Mouse (Mus musculus) cerebellum, adult 9-11 months (tissue): ENCODE measurements around the gene Cttnbp2.
"Not testable (repeated sequence)": the region's sequence is repeated elsewhere in the genome, so short reads cannot be mapped to it uniquely, and the experiment has no call there.

Source experiments
- DNase-seq: peaks from one replicate; pipeline ENCODE4 v3.0.0; 2022

Gene Cttnbp2

DNA sequence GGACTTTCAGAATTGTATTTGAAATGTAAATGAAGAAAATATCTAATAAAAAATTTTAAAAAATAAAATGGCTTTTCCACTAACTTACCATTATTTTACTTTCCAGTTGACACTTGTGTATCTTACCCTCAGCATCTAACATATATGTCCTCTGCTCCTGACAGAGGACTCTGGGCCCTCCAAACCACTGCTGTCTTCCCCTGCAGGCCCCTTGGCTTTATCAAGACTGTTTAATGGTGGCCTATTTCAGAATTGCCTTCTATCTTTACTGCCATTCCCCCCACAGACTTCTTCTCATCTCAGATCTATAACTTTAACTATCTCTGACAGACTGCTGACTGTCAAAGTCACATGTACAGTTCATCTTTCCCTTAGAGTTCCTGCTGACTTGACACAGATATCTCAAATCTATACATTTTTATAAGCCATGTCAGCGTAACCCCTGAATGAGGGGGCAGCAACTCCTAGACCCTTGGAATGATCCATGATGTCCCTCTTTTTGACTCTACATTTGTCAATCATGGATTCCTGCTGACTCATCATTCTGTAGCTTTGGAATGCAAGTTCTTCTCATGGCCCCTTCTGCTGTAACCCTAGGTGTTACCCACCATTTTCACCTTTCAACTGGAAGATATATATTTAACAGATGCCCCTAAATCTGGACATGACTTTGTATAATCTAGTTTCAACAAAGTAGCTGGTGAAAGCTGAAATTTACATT lies 103.0 kb downstream of the Cttnbp2 start:
- no peak for DNase-seq

- no peak for DNase-seq
These were observed 106.2 kb downstream of the Cttnbp2 start for GRCm38 (mm10) chr6:18408445-18408844.

GRCm38 (mm10) chr6:18401066-18401674 lies 113.5 kb downstream of the Cttnbp2 start:
- DNase-seq: no peak

DNA sequence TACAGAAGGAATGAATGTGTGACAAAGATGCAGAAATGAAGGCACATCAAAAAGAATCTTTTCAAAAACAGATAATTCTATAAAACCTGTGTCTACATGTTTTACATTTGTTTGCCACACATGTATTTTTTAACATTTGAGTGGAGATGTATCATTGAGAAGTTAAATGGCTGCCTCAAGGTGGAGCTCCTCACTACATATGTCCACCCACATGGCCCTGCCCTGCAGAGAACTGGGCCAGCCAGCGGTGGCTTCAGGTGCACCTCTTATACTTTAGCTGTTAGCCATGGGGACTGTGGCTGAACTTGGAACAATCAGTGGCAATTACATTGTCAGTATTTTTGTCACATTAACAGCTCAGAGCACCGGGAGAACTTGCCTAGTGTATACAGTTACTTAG lies 133.3 kb downstream of the Cttnbp2 start:
- DNase-seq: no peak

DNA sequence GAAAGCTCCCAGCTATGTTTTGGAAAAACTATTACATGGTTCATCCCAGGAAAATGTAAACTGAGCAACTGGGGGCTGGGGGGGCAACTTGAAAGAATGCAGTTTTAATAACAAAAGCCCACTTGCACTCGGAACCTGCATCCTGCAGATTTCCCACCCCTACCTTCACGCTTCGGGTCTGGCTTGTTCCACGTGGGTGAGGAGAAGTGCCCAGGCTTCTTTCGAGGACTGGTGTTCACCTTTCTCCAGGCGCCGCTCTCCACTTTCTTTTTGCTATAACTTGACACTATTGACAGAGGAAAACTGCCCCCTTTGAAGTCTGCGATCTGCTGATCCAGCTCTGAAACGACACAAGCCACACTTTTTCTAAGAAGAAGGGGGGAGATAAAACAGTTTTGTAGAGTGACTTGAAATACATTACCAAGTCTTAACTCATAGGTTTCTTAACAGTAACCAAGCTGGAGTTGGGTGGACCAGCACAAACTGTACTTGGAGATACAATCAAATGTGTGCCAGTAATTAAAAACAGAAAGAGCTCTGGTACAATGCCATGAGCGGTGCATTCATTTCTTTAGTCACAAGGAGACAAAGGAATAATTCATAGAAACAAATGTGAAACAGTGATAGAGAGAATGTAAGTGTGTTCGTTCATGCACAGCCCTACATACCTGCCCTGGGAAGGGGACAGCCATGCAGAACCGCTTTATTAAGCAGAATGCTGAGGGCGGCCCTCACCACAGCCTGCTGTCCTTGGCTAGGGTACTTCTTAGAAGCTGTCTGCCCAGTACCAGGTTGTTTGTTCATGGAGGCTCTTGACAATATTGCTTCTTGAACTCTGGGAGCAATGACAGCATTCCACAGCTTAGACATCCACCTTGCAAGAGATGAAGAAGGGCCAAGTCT lies 134.1 kb downstream of the Cttnbp2 start:
- DNase-seq: no peak

- not testable (repeated sequence) for DNase-seq
These were observed 136.9 kb downstream of the Cttnbp2 start for GRCm38 (mm10) chr6:18377755-18378154.

DNA sequence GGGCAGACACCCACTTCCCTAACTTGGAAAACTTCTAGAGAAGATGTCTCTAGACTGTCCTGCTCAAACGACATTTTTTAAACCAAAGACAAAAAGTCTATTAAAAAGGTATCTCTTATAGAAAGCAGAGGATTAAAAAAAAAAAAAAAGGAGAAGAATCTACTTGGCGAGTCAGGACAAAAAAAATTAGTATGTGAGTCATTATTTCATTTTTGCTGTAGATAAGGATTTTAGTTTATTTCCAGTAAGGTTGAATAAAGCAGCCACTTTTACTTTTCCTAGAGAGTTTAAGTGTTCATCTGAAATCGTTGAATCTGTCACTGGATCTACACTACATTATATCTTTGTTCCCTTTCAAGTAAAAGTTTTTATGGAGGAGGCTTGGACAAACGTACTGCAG lies 139.9 kb downstream of the Cttnbp2 start:
- no peak for DNase-seq

- DNase-seq: no peak
These were observed 141.0 kb downstream of the Cttnbp2 start for GRCm38 (mm10) chr6:18373652-18374051.

DNA sequence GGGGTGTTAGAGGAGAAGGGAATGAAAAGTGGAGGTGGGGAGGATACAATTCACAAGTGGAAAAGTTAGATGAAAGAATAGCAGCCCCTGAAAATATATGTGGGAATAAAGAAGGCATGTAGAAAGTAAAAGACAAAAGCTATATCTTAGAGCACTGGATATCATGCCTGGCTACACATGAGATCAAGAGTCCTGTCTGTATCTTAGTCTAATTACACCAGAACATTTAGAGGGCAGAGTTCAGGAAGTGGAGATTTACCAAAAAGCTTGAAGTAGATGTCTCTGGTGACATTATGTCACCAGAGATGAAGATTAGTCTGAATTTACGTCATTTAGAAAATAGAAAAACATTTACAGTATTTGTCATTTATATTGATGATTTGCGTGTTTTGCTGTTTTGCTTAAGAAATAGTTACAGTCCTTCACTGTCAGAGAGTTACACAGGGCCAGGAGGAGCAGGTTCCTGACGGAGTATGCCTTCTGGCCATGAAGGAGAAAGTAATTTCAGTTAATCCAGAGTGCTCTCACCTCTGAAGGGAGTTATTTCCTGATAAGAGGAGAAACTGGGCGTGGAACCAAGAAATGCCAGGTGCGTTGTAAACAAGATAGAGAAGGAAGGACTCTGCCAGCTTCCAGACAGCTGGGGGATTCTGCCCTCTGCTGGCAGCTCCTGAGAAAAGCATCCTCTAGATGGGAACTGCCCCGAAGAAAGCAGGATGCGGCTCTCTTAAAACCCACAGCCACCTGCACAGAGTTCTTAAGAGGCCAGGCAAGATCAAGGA lies 142.0 kb downstream of the Cttnbp2 start:
- peak; percentile 65 for DNase-seq

DNA sequence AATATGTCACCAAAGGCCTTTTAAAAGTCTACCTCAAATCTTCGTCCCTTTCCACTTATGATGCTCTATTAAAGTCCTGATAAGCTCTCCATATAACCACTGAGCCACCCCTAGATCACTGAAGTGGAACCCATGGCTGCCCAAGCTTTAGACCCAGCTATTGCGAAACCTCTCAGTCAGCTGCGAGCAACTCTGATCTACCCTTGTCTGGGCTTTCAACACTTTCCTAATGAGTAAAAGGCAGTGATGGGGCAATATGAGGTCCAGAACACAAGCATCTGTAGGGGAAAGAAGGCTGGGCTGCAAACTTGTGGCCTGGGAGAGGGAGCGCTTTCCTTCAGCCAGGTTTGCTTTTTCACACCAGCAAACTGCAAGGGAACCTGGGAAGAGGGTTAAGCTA lies 144.9 kb downstream of the Cttnbp2 start:
- no peak for DNase-seq

DNA sequence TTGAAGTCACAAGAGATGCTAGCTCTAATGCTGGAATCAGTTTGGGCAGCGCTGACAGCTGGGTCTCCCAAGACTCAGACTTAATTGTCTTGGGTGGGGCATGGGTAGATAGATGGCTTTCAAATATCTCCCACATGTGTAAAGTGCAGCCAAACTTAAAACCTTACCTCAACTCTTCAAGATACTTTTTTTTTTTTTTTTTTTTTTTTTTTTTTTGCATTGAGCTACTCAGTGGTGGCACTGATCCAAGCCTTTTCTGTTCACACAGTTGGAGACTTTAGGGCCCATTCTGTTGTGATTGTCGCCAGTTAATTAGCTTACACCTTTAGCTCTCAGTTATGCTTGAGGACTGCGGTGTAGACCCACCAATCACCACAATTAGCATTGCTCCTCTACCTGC lies 145.6 kb downstream of the Cttnbp2 start:
- no peak for DNase-seq

DNA sequence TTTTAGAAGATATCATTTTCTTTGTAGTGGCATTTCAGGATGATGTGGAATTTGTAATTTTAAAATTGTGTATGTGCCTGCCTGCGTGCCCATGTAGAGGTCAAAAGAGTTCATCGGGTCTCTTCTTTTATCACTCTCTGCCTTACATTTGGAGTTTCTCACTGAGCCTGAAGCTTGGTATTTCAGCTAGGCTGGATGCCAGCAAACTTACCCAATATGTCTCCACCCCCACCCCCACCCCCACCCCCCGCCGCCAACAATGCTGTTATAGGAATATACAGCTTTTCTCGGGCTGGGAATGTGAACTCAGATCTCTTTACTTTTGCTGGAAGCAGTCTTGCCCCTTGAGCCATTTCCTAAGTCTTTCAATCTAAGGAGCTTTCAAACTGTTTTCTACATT lies 152.4 kb downstream of the Cttnbp2 start:
- no peak for DNase-seq

DNA sequence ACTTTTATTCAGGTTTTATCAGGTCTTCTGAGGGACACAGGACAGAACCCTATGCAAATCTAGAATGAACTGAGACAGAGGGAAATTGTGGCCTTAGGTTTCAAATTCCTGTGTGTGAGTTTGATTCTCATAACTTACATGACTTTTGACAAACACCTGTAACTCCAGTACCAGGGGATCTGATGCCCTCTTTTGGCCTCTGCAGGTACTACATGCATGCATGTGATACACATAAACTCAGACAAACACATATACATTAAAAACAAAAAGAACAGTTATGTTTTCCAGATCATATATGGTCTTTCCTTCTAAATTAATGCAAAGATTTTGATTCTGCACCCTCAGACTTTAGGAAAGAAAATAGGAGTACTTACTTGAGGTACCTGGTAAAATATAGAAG lies 153.7 kb downstream of the Cttnbp2 start:
- DNase-seq: no peak

DNA sequence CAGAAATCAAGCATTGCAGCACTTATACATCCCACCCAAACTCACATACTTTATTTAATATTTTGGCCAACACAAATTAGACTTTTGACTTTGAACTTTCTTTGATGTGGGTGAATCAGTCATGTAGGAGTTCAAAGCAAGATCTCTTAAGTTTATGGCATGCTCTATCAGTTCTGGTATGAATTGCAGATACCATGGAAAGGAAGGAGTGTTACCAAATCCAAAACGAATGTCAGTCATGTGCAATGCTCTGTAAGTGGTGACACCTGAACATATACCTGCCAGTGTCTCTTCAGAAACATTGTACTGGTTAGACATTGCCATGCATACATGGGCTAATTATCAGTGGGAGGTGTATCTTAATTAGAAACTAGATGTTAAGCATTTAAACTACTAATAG lies 154.5 kb downstream of the Cttnbp2 start:
- DNase-seq: no peak

- no peak for DNase-seq
These were observed 165.3 kb downstream of the Cttnbp2 start for GRCm38 (mm10) chr6:18349153-18349858.

DNA sequence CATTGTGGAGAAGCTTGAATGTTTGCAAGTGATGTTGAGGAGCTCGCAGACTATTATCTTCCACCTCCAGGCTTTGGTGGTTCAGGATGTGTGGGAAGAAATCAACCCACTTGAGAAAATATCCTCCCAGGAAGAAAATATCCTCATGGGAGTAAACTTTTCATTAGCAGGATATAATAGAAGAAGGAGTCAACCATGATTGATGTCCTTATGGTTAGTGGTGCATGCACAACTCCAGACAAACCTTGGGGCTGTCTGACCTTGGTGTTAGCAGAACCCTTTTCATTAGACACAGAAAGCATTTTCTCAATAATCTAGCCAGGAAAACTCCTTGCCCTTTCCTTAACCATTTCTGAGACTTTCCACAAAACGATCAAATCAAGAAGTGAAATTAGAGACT lies 170.4 kb downstream of the Cttnbp2 start:
- no peak for DNase-seq

DNA sequence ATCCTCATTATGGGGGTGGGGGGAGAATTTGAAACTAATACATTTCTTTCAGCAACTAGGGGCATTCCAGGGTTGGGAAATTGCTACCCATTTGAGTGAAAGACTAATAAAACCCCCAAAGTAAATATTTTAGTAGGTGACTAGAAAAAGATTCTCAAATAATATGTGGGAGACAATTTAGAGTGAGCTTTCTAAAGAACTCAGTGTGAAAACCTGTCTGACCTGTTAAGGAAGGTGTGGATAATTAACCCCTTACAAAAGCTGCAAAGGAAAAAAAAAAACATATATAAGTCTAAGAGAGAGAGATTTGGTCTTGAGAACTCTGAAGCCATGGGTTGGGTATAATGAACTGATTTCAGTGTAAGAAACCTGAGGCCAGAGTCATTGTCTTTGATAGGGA lies 176.3 kb downstream of the Cttnbp2 start:
- no peak for DNase-seq

DNA sequence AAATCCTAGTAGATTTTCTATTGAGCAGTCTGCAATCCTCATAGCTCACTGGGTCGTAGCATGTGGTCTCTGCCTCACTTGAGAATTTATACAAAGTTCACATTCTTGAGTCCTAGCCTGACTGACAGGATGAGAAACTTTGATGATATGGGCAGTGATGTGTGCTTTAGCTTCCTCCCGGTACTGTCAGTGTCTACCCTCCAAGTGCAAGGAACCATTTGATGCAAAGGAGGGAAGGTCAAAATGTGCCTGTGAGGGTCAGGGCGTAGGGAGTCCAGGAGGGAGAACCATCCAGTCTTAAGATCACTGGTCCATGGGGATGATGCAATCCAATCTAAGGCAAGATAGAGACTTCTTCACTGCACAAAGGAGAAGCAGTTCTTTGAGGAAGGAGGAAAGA lies 179.2 kb downstream of the Cttnbp2 start:
- DNase-seq: no peak

DNA sequence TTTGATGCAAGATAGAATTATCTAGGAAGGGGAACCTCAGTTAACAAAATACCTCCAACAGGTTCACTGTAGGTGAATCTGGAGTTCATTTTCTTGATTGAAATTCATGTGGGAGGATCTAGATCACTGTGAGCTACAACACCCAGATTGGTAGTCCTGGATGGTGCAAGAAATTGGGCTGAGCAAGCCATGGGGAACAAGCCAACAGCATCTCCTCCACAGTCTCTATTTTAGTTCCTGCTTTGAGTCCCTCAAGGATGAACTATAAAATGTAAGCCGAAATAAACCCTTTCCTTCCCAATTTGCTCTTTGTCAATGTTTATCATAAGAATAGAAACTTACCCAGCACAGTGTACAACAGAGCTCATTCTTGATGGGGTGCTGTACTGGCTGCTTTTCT lies 191.7 kb downstream of the Cttnbp2 start:
- DNase-seq: no peak
